Mouse (Mus musculus) hindbrain, postnatal 0 days (tissue): ENCODE results near the gene Miga1. TPM values are rescaled to one million over a fixed set of nuclear protein-coding genes. Genes with fewer than 3 reads are reported as not detected.

Experiments used
- ATAC-seq: fragments of 200-750 bp; cut with Nextera tagmentation; 2 replicates; pipeline ENCODE4 v1.8.0; 2017; ENCODE audit warnings: mild to moderate bottlenecking, moderate TSS enrichment, moderate library complexity
- DNase-seq: peaks from one replicate; pipeline ENCODE4 v3.0.0-alpha.2; 2015; ENCODE audit warnings: low spot score
- H3K27ac ChIP-seq: fragments of 300-500 bp; sonication (generic); 2 replicates; pipeline ENCODE4 v1.5.1; 2014; ENCODE audit warnings: mild to moderate bottlenecking
- H3K27me3 ChIP-seq: fragments of 300-500 bp; sonication (generic); 2 replicates; pipeline ENCODE4 v1.6.1; 2014; ENCODE audit warnings: low read length, mixed read lengths; ENCODE audit not compliant: insufficient read depth
- H3K36me3 ChIP-seq: fragments of 300-500 bp; sonication (generic); 2 replicates; pipeline ENCODE4 v1.6.1; 2014; ENCODE audit warnings: low read length, mixed read lengths; ENCODE audit not compliant: insufficient read depth
- H3K4me1 ChIP-seq: fragments of 300-500 bp; sonication (generic); 2 replicates; pipeline ENCODE4 v1.6.1; 2014; ENCODE audit warnings: antibody characterized with exemption, low read length, mixed read lengths; ENCODE audit not compliant: insufficient read depth
- H3K4me2 ChIP-seq: fragments of 300-500 bp; sonication (generic); 2 replicates; pipeline ENCODE4 v1.6.1; 2014; ENCODE audit warnings: low read depth, mild to moderate bottlenecking, low read length, moderate library complexity, mixed read lengths
- H3K4me3 ChIP-seq: fragments of 300-500 bp; sonication (generic); 2 replicates; pipeline ENCODE4 v1.5.1; 2014; ENCODE audit warnings: low read length
- H3K9ac ChIP-seq: fragments of 300-500 bp; sonication (generic); replicated peaks from 2 replicates; pipeline ENCODE4 v1.6.1; 2014; ENCODE audit warnings: mild to moderate bottlenecking, low read length, moderate library complexity, mixed read lengths
- H3K9me3 ChIP-seq: fragments of 300-500 bp; sonication (generic); 2 replicates; pipeline ENCODE4 v1.6.1; 2016; ENCODE audit warnings: low read length, mixed read lengths
- CTCF ChIP-seq: IDR thresholded peaks from 2 replicates; pipeline ENCODE4 v1.5.1; 2016; ENCODE audit warnings: antibody characterized with exemption, control low read depth, low read depth
- WGBS: fragments of 180-500 bp; shearing (Covaris S2); extraction: QIAGEN DNeasy Blood & Tissue Kit; methylation state at CpG from one replicate; pipeline ENCODE4 v1.1.7; 2014; 5-methylcytosine and 5-hydroxymethylcytosine counted together
- polyA plus RNA-seq: library from polyadenylated mRNA; unstranded; fragments of >200 nt; fragmentation: Nextera tagmentation; extraction: Ambion mirVana; gene quantifications from 2 replicates; pipeline ENCODE4 v1.2.1, GENCODE M21; 2015
- total RNA-seq: library from RNA; depleted of rRNA; stranded (reverse); fragments of >200 nt; gene quantifications from 2 replicates; pipeline ENCODE4 v1.2.3, GENCODE M21; 2014

Miga1 gene
- total and polyA plus RNA-seq, 2 experiments from 2014 or later, result 16.7 to 21.1 TPM

- DNase-seq, result no peak
- no peak for ATAC-seq
- Histone ChIP-seq H3K9me3 (no peaks in the 10 kb centered on the region), H3K27me3 (no peaks in the 10 kb centered on the region), H3K4me3 (no peak overlapping the region), H3K27ac (no peak overlapping the region), H3K4me1 (no peaks in the 10 kb centered on the region), H3K9ac (no peak overlapping the region), H3K36me3 (peaks cover 31% of the 10 kb centered on the region), H3K4me2 (no peak overlapping the region)
- WGBS, result 98% methylated on average over 2 of the region's 2 CpGs
- no peak for TF ChIP-seq CTCF
Observed at GRCm38 (mm10) chr3:152277912-152278311, 62.3 kb downstream of the Miga1 start.

- Histone ChIP-seq H3K4me1 (no peaks in the 10 kb centered on the region), H3K4me3 (no peak overlapping the region), H3K27ac (no peak overlapping the region), H3K9me3 (no peaks in the 10 kb centered on the region), H3K4me2 (no peak overlapping the region), H3K27me3 (no peaks in the 10 kb centered on the region), H3K9ac (no peak overlapping the region), H3K36me3 (peaks cover 21% of the 10 kb centered on the region)
- no peak for ATAC-seq
- no peak for TF ChIP-seq CTCF
- DNase-seq, result no peak
- 96% methylated on average over 3 of the region's 3 CpGs for WGBS
Observed at GRCm38 (mm10) chr3:152276935-152277334, 63.3 kb downstream of the Miga1 start.

- no peak overlapping the region for H3K4me2 ChIP-seq
- DNase-seq, result no peak
- ATAC-seq, result no peak
- no peaks in the 10 kb centered on the region for H3K27me3 ChIP-seq
- no peaks in the 10 kb centered on the region for H3K4me1 ChIP-seq
- no peak for TF ChIP-seq CTCF
- H3K9me3 ChIP-seq, result no peaks in the 10 kb centered on the region
- no peak overlapping the region for H3K9ac ChIP-seq
- no peak overlapping the region for H3K4me3 ChIP-seq
- peaks cover 12% of the 10 kb centered on the region for H3K36me3 ChIP-seq
- no peak overlapping the region for H3K27ac ChIP-seq
- 63% methylated on average over 8 of the region's 8 CpGs for WGBS
Observed at GRCm38 (mm10) chr3:152275008-152275407, 65.2 kb downstream of the Miga1 start.

GRCm38 (mm10) chr3:152272974-152273685, 67.1 kb downstream of the Miga1 start:
- 67% methylated on average over 20 of the region's 20 CpGs for WGBS
- Histone ChIP-seq H3K4me2 (no peak overlapping the region), H3K27me3 (no peaks in the 10 kb centered on the region), H3K4me3 (no peak overlapping the region), H3K9me3 (no peaks in the 10 kb centered on the region), H3K4me1 (no peaks in the 10 kb centered on the region), H3K27ac (no peak overlapping the region), H3K36me3 (peaks cover 12% of the 10 kb centered on the region), H3K9ac (no peak overlapping the region)
- ATAC-seq, result no peak
- no peak for DNase-seq
- no peak for TF ChIP-seq CTCF

GRCm38 (mm10) chr3:152271876-152272275, 68.3 kb downstream of the Miga1 start:
- 0 out of 2 replicates have a peak, but pooled peaks cover 1% of the 10 kb centered on the region for H3K27me3 ChIP-seq
- ATAC-seq (no peak), DNase-seq (no peak)
- H3K9me3 ChIP-seq, result no peaks in the 10 kb centered on the region
- no peak overlapping the region for H3K27ac ChIP-seq
- no peak for TF ChIP-seq CTCF
- H3K36me3 ChIP-seq, result peaks cover 10% of the 10 kb centered on the region
- H3K9ac ChIP-seq, result no peak overlapping the region
- WGBS, result 76% methylated on average over 6 of the region's 6 CpGs
- H3K4me1 ChIP-seq, result no peaks in the 10 kb centered on the region
- H3K4me3 ChIP-seq, result no peak overlapping the region
- H3K4me2 ChIP-seq, result no peak overlapping the region

GRCm38 (mm10) chr3:152271071-152271710, 69.0 kb downstream of the Miga1 start:
- Histone ChIP-seq H3K9ac (no peak overlapping the region), H3K4me2 (no peak overlapping the region), H3K36me3 (peaks cover 3% of the 10 kb centered on the region), H3K27ac (no peak overlapping the region), H3K9me3 (no peaks in the 10 kb centered on the region), H3K4me3 (no peak overlapping the region), H3K4me1 (no peaks in the 10 kb centered on the region), H3K27me3 (0 out of 2 replicates have a peak, but pooled peaks cover 6% of the 10 kb centered on the region)
- no peak for DNase-seq
- WGBS, result 89% methylated on average over 10 of the region's 10 CpGs
- TF ChIP-seq CTCF, result no peak
- ATAC-seq, result no peak

- H3K9ac ChIP-seq, result no peak overlapping the region
- no peaks in the 10 kb centered on the region for H3K9me3 ChIP-seq
- H3K27me3 ChIP-seq, result 0 out of 2 replicates have a peak, but pooled peaks cover 6% of the 10 kb centered on the region
- TF ChIP-seq CTCF, result no peak
- H3K36me3 ChIP-seq, result no peaks in the 10 kb centered on the region
- no peaks in the 10 kb centered on the region for H3K4me1 ChIP-seq
- H3K27ac ChIP-seq, result no peak overlapping the region
- ATAC-seq (no peak), DNase-seq (no peak)
- H3K4me2 ChIP-seq, result no peak overlapping the region
- no peak overlapping the region for H3K4me3 ChIP-seq
- WGBS, result 93% methylated on average over 14 of the region's 14 CpGs
Observed at GRCm38 (mm10) chr3:152268099-152268498, 72.1 kb downstream of the Miga1 start.
